Mouse (Mus musculus) forelimb bud, embryonic 11.5 days (tissue): ENCODE measurements around the gene Dclre1a.
A peak's percentile ranks its signal among the peaks of the same experiment; 100 is the strongest.
"Not testable (repeated sequence)": the region's sequence is repeated elsewhere in the genome, so short reads cannot be mapped to it uniquely, and the experiment has no call there.

ENCODE experiments used
- DNase-seq: peaks from one replicate; pipeline ENCODE4 v3.0.0-alpha.2; 2012; ENCODE audit warnings: low read depth, low spot score

Dclre1a gene

DNA sequence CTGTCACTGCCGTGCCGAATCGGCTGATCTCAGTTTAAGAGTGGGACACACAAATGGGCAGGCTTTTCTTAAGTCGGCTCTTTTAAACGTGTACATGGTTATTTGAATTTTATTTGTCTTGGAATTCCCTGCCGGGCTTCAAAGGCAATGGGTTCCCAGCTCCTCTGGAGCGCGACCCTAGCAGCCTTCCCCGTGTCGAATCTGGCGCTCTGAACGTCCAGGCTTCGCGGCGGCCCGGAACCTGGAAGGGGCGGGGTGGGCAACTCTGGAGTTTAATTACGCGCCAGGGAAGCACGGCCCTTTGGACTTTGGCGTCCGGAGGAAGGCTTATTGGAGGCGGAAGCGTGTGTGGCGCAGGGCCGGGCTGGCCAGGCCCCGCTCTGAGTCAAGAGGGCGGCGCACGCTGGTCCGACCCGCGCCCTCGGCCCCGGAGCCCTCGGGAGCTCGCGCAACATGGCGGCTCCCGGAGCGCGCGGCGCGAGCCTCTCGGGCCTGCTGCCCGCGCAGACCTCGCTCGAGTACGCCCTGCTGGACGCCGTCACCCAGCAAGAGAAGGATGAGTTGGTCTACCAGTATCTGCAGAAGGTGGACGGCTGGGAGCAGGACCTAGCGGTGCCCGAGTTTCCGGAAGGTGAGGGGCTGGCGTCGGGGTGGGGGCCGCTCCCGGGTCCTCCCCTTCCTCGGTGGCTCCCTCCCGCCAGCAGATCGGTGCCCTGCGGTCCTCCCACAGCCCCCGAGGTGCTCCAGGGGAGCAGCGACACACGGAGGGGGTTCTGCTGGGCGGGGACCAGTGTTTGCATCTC lies 409 bp upstream of the Dclre1a start, which contains the start of gene Nhlrc2:
TSS of gene Nhlrc2 (plus strand) at position 32 of the 803 bp plus-strand sequence.
- peak; percentile 82 for DNase-seq

DNA sequence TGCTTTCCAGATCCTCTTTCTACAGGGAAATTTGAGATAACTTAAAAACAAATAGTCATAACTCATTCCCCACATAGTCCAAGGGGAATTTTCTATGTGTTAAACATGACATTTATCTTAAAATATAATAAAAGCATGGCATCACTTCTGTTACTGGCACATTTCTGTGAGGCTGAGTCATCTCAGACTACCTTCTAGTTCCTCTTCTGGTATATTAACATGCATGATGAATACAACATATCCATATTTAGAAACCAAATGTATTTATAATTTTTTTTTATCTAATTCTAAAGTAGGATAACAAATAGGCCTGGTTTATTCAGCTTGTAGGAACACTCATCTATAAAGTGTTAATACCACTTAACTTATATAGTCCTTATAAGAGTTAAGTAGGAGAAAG lies 2.0 kb downstream of the Dclre1a start:
- DNase-seq, result no peak

DNA sequence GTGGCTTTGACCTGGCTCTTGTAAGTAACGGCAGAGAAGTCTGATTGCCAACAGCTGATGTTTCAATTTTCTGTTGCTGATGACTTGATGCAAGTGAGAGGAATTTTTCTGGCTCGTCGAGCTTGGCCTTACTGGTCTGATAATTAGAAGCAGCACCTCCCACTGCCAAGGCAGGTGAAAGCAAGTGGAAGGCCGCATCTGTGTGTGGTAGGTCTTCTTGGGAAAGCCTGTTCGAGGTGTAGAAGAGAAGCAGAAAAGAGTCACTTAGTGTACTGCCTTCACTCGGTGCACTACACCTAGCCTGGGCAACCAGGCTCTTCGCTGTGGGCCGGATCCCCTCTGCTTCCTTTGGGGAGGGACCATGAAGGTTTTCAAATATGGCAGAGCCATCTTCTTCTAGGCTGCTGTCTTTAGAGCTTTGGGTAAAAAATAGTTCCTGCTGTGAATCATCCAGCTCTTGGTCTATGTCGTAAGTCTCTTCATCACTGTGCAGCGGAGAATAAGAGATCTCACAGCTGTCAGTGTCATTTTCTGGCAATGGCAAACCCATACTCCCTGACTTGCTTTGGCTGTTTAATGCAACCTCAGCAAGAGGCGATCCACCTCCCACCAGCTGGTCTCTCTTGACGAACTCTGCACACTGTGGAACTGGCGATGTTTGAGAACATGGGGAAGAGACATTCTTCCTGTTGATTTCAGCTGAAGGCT lies 3.2 kb downstream of the Dclre1a start:
- no peak for DNase-seq

DNA sequence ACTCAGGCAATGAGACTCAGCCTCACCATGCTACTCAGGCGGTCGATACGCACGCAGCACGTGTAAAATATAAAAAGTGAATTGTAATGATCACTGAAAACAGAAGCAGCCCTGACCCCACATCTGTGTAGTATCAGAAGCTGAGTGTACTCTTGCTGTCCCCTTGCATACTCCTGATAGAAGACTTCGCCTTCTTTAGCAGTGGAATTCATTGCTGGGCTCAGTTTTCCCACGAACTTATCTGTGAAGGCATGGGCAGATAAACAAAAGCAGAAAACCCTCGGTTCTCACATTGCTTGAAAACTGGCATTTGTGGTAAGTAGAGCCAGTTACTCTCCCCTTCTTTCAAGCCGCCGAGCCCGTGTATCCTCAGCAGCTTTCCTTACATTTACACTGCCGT lies 4.7 kb downstream of the Dclre1a start:
- DNase-seq, result no peak

DNA sequence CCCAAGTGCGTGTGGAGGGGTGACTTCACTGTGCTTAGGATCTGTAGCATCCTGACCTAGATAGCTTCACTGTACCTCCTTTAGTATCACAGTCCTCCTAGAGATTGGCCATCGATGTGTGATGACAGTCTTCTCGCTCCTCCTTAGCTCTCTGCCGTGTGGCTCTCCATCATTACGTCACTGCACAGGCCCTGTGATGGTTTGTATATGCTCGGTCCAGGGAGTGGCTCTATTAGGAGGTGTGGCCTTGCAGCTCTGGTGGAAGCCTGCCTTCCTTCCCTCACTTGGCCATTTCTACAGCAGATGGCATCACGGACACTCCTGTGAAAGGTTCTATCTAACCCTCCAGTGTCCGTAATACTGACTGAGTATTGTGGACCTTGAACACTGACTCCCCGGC lies 12.3 kb downstream of the Dclre1a start:
- no peak for DNase-seq

DNA sequence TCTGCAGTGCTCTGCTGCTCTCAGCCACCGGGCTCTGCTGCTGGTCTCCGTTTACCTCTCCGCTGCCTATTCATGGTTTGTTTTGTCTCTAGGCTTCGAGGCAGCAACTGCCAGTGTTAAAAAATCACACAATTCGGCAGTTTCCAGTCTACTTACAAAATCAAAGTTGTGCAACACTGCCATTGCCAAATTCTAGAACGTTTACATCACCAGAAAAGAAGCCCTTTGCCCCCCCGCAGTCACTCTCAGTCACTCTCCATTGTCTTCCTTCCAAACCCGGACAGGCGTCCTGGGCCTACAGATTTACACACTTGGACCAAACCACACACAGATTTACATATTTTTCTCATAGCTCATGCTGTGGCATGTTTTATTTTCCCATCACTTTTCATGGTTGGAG lies 13.0 kb downstream of the Dclre1a start:
- DNase-seq, result no peak

DNA sequence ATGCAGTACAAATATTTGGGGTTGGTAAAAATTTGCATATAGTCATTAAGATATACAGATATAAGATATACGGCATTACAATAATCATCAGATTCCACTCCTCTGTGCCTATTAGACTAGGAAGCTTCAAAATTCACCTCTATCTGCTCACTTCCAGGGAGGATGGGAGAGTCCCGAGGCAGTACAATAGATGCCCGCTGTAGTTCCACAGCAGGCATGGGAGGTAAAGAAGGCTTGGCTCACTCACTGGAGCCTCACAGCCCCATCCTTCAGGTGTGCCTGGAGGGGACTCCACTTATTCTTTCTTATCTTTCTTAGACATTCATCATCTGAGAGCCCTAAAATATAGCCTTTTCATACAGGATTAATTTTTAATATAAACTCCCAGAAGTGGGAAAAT lies 13.7 kb downstream of the Dclre1a start:
- no peak for DNase-seq

DNA sequence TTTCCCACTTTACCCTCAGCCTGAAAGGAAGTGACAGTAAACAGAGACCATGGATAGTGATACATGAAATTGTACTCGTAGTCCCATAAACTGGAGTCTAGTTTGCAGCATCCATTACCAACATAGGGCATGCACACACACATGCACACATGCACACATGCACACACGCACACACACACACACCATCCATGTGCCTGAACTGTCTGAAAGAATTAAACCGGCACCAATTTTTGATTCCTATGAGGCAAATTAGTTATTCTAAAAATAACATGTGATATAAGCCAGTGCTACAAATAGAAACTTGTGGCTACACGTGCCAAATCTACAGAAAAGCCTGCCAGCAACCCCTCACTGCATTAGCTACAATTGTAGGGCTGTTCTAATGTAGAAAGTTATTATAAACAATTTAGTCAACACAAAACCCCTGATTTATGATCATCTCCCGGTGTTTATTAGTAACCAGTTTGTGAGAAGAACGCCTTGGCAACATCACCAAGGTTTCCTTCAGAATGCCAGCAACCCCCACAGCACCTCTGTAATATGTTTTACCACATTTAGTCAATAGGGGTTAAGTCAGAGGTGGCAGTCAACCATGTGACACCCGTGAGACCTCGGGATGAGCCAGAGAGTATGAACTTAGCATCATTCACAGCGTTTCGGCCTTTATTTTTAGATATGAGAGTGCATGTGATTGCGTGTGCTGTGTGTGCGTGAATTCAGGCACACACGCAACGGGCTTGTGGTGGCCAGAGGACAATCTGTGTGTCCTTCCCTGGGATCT lies 14.5 kb downstream of the Dclre1a start:
- DNase-seq, result no peak

DNA sequence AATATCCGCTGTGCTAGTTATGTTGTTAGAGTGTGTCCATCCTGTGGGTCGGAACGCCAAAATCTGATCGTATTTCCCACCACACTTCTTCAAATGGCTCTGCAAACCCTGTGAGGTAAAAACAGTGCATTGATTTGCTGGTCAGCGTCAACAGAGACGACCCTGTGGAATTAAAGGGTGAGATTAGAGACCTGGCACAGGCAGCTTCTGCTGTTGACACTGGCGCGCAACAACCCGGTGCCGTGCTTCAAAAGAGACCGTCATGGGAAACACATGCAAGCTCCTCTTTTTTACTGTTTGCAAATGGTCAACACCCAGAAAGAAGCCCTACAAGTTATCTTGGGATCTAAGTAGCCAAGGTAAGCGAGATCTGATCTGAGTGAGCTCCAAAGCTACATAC lies 16.8 kb downstream of the Dclre1a start:
- DNase-seq, result no peak

DNA sequence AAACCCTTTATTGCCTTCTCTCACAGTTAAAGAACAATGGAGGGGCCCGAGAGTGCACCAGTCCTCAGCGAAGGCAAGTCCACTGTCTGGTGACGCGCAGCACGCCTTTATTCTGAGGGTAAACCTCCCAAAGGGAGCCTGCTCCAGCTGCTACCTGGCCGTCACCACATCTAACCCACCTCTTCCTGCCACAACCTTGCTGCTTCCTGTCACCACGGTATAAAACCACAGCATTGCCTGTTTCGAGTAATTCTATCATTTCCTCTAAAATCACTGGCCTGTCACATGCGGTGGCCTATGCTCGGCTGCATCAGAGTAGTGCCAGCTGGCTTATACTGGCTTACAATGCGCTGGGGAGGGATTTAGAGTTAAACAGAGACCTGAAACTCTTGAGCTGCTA lies 17.5 kb downstream of the Dclre1a start:
- not testable (repeated sequence) for DNase-seq

DNA sequence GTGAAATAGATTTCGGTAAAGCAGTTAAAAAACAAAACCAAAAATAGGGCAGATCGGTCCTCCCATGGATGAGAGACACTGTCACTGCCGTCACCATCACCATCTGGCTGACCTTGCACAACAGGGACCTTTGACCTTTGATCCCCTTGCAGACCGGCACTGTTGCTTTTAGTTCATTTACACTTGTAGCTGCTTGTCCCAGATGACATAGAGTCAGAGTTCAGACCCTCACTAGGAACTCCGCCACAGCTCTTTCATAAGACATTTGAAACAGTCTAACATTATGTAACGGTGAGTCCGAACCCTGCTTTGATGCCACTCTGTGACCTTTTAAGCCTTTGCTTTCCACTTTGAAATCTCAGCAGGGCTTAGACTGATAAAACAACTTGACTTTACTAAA lies 28.6 kb downstream of the Dclre1a start:
- DNase-seq, result not testable (repeated sequence)

DNA sequence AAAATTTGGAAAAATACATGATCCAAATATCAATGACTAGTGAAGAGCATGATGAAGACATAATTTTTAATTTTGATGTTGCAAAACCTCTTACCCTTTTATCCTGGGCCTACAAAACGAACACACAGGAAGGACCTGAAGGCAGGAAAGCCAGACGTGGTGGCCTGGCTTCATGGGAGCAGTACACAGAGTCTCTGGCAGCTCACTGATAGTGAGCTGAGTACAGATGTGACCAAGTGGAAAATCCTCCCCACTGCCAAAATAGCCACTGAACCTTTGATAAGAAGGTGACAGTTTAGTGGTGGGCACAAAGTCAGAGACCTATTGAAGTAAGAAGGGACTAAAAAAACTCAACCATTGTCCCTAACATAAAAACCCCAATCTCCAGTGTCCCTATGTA lies 34.5 kb downstream of the Dclre1a start:
- not testable (repeated sequence) for DNase-seq

DNA sequence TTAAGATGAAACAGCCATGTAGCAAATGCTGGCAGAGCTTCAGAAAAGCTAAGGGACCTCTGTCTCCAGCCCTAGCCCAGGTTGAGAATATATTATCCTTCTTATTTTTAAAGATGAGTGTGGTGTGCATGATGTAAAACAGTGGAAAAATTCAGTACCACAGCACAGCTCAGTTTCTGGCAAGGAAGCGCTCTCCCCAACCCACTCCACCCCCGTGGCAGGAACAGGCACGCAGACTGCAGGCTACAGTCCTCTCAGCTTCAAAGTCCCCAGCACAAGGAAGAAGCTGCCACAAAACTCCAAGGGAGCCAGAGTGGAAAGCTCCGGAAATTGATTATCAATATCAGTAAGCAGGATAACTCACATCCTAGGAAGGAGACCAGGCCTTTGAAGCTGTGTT lies 36.8 kb downstream of the Dclre1a start:
- DNase-seq, result not testable (repeated sequence)

DNA sequence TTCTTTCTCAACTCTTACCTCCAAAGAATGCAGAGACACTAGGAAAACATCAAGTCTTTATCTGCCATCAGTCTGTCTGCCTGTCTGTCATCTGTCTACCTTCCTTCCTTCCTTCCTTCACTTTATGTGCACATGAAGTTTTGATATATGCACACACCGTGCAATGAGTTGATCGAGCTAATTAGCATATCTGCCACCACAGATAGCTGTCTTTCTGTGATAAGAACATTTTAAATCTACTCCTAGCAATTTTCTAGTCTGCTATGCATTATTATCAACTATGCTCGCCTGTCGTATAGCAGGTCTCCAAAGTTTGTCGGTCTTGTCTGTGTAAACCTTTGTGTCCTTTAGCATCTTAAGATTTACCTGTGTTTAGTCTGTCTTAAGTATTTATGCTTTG lies 44.5 kb downstream of the Dclre1a start:
- DNase-seq, result not testable (repeated sequence)

DNA sequence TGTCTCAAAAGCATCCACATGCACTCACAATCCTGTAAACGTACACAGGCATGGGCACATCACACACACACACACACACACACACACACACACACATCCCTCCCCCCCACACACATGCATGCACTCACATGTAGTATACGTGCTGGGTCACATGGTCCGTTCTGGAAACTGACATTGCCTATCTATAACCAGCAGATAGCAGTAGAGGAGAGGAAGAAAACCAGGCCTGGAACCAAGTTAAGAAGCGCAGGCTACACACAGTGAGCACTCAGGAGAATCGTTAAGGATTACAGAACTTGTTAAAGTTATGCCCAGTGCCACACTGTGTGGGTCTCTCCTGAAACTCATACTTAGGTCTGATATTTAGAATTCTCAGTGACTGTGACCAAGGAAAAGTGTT lies 45.0 kb downstream of the Dclre1a start:
- not testable (repeated sequence) for DNase-seq

DNA sequence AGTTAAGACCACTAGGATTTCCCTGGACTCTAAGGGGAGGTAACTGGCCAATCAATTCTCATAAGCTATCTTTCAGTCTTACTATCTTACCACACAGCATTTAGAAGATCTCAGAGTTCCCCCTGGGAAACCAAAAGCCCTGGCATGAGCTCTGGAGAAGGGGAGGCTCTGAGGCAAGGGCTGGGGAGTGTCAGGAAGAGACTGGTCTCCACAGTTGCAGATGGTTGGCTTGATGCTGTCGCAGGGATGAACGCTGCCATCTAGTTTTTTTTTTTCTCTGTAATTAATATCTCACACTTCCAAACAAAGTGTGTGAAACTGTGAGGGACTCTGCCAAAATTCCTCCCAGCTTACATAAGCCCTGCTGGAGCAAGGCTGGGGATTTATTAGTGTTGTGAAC lies 53.9 kb downstream of the Dclre1a start:
- not testable (repeated sequence) for DNase-seq

DNA sequence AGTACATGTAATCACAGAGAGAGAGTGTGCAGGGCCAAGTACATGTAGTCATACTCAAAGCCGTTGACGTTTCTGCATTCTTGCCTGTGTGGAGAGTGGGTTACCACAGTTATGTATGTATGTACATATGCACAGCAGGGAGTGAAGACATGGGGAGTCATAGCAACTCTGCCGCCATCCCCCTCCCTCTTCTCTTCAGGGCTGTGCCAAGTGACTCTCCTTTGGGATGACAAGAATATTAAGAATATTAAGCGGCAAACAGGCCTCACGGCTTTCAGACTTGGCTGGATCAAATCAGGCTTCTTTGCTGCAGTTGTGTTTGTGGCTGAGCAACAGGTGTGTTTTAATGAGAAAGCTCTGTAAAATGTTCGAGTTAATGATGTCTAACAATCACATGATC lies 58.4 kb downstream of the Dclre1a start:
- DNase-seq, result no peak

DNA sequence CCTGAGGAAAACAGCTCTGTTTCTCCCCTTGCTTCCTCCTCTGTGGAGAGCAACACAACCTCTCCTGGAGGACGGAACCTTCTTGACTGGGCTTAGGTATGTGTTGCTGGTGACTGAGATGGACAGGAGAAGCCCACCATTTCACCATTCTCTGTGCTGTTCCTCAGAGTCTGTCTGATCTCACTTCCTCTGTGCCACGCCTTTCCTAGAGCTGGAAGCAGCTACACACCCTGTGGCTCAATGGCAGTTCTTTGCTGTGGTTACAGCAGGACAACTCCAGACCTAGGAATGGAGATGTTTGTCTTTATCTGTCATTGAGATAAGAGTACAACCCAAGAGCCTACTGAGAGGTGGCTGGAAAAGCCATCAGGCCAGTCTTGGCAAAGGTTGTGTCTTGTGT lies 60.7 kb downstream of the Dclre1a start:
- no peak for DNase-seq

DNA sequence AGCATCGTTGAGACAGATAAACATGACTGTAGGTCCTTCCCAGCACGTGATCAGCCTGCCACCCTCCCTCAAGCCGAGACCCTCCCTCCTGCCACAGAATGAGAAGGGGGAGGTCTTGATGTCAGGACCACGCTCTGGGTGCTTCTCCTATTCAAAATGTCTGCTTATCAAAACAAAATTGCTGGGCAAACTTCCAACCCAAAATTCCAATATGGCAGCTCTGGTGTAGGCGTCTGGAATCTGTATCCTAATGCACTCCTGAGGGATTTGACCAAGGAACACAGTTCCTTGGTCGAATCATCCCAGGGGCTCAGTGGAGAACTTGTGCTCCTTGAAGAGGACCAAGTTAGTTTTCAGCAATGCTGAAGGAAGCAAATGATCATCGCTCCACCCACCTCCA lies 61.1 kb downstream of the Dclre1a start:
- DNase-seq, result no peak

DNA sequence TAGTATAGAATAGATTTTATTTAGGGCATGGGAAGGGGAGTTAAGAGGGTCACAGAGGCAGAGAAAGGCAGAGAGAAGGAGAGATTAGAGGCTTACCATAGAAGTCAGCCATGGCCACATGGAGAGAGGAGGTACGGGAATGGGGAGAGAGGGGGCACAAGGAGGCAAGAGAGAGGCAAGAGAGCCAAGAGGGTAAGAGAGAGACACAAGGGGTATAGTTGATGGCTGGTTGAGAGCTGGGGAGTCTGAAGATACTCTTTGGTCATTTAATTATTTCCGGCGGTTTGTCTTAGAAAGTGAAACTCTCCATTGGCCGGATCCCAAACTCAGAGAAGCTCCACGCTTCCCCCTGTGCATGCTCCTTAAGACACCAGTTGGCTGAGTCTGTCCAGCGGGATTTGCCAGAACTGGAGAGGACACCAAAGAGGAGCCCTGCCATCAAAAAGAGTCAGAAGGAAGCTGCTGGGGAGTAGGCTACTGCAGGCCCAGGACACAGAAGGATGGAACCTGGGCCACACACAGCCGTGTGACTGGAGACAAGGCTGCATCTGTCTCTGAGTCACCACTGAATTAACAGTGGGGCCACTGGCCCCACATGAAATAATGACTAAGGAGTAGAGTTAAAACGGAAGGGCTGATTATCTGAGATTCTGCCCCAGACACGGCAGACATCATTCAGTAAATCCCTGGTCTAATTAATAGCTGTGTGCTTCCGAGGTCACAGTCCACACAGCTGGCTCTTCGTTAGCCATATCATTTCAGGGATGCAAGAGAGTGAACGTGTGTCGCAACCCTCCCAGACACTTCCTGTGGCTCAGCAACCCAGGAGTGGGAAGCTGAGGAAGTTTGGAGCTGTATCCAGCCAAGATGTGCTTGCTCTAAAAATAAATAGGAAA lies 62.4 kb downstream of the Dclre1a start:
- no peak for DNase-seq

DNA sequence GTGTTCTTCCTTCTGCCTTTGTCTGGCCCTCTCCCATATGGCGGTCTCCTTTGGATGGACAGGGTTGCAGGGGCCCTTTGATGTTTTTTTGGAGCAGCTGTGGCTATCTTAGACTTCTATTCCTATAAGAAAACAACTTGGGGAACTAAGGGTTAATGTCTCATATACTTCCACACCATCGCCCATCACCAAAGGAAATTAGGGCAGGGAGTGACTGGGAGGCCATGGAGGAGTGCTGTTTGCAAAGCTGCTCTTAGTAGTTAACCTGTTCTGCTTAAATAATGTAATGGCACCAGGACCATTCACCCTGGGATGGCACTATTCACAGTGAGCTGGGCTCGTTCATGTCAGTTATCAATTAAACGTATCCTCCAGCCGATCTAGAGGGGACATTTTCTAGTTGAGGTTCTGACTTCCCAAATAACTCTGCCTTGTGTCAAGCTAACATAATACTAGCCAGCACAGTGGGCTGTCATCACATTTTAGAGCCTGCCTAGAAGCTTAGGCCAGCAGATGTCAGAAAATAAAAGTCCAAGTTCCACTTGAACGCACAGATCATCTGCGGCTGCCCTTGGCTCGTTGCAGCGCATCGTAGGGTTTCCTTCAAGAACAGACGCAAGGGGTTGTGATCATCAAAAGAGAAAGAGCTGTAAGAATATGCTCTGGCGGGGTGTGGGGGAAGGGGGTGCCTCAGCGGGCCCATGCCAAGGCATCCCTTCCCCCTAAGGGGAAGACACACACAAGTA lies 63.2 kb downstream of the Dclre1a start:
- DNase-seq, result no peak
